Mouse (Mus musculus): Measurements from ENCODE around the gene Pltp.

GRCm38 (mm10) chr2:164825521-164825920, 32.0 kb downstream of the Pltp start:
- TF ChIP-seq CTCF (IDR thresholded peaks at IDR 0.05) (no peak), EP300 (IDR thresholded peaks at IDR 0.05) (no peak)
